In genomic region chr14:123272121-123272520, GRCm38 (mm10) we compare ENCODE assay signal across 10 mouse cellular contexts.
DNase-seq lines count a peak whose midpoint lies in the region; ATAC-seq and TF ChIP-seq lines count a peak whose summit lies in the region.
"Had no signal": no experiment of that assay in that cellular context is flagged by ENCODE, and none has a peak within 500 bp of the region (broad histone marks: within the 10 kb centered on the region; RNA-seq: fewer than 3 reads in every experiment).

No protein-coding gene starts in this region.

- H3K4me3 ChIP-seq in forebrain, embryonic 11.5 days (ENCODE audit: low read depth, low read length) = no peak overlapping the region
- no peak overlapping the region for H3K4me3 ChIP-seq in forebrain, embryonic 10.5 days
- H3K4me3 ChIP-seq in left cerebral cortex, adult 2 months = no peak overlapping the region
- H3K4me3 ChIP-seq in forebrain, embryonic 16.5 days (replicated peaks; ENCODE audit: low read length) = no peak overlapping the region
- H3K4me3 ChIP-seq in liver, embryonic 12.5 days = no peak overlapping the region
- no peak overlapping the region for H3K4me3 ChIP-seq in liver, embryonic 11.5 days (ENCODE audit: low read depth, low read length)

- no peak overlapping the region for H3K27ac ChIP-seq in forebrain, embryonic 11.5 days (ENCODE audit: low read depth, low read length)
- no peak overlapping the region for H3K27ac ChIP-seq in forebrain, embryonic 10.5 days
- H3K27ac ChIP-seq in left cerebral cortex, adult 2 months = no peak overlapping the region
- H3K27ac ChIP-seq in forebrain, embryonic 16.5 days (ENCODE audit: low read length) = no peak overlapping the region
- H3K27ac ChIP-seq in liver, embryonic 12.5 days = no peak overlapping the region
- H3K27ac ChIP-seq in liver, embryonic 11.5 days (ENCODE audit: low read depth, low read length) = no peak overlapping the region

- no peaks in the 10 kb centered on the region for H3K27me3 ChIP-seq in forebrain, embryonic 11.5 days (ENCODE audit: control insufficient read depth, insufficient read depth, low read length)
- H3K27me3 ChIP-seq in forebrain, embryonic 10.5 days (ENCODE audit: poor library complexity, severe bottlenecking) = no peaks in the 10 kb centered on the region
- H3K27me3 ChIP-seq in forebrain, embryonic 16.5 days (replicated peaks; ENCODE audit: control insufficient read depth, insufficient read depth, low read length) = no peaks in the 10 kb centered on the region
- H3K27me3 ChIP-seq in liver, embryonic 12.5 days (replicated peaks) = no peaks in the 10 kb centered on the region
- no peaks in the 10 kb centered on the region for H3K27me3 ChIP-seq in liver, embryonic 11.5 days (replicated peaks; ENCODE audit: control insufficient read depth, insufficient read depth, low read length)

- DNase-seq in forebrain, embryonic 11.5 days (ENCODE audit: low spot score) = no peak
- no peak for DNase-seq in forebrain, embryonic 10.5 days (ENCODE audit: extremely low spot score, low spot score)
- DNase-seq in left cerebral cortex, adult 2 months (ENCODE audit: extremely low spot score in 1 of 2, low spot score in 2 of 2) = no peak
- DNase-seq in left cerebral cortex, postnatal 4 days = no peak
- peak; percentile 11 for DNase-seq in MN1 (ENCODE audit: low spot score)
- DNase-seq in liver, embryonic 11.5 days (ENCODE audit: low spot score) = no peak
- DNase-seq: kidney, adult 2 months; lung, postnatal 4 days had no signal

- no peaks in the 10 kb centered on the region for H3K4me1 ChIP-seq in forebrain, embryonic 11.5 days (replicated peaks; ENCODE audit: control insufficient read depth, insufficient read depth, low read length)
- H3K4me1 ChIP-seq in forebrain, embryonic 10.5 days = no peaks in the 10 kb centered on the region
- no peaks in the 10 kb centered on the region for H3K4me1 ChIP-seq in forebrain, embryonic 16.5 days (replicated peaks; ENCODE audit: control insufficient read depth, insufficient read depth, low read length)
- H3K4me1 ChIP-seq in liver, embryonic 12.5 days = no peaks in the 10 kb centered on the region
- no peaks in the 10 kb centered on the region for H3K4me1 ChIP-seq in liver, embryonic 11.5 days (replicated peaks; ENCODE audit: control insufficient read depth, insufficient read depth, low read length)

- H3K9me3 ChIP-seq in forebrain, embryonic 11.5 days (ENCODE audit: control insufficient read depth, low read length) = no peaks in the 10 kb centered on the region
- no peaks in the 10 kb centered on the region for H3K9me3 ChIP-seq in forebrain, embryonic 10.5 days
- no peaks in the 10 kb centered on the region; the same call in 1 of the 2 replicates for H3K9me3 ChIP-seq in forebrain, embryonic 16.5 days (ENCODE audit: control insufficient read depth, low read length)
- no peaks in the 10 kb centered on the region for H3K9me3 ChIP-seq in liver, embryonic 12.5 days (replicated peaks)
- H3K9me3 ChIP-seq in liver, embryonic 11.5 days (ENCODE audit: control insufficient read depth, low read length) = no peaks in the 10 kb centered on the region

- no peak overlapping the region for H3K9ac ChIP-seq in forebrain, embryonic 11.5 days (ENCODE audit: low read length)
- H3K9ac ChIP-seq in forebrain, embryonic 16.5 days (replicated peaks; ENCODE audit: low read depth, low read length) = no peak overlapping the region
- no peak overlapping the region for H3K9ac ChIP-seq in liver, embryonic 12.5 days
- no peak overlapping the region for H3K9ac ChIP-seq in liver, embryonic 11.5 days (ENCODE audit: low read depth, low read length)

- intact Hi-C loops in left cerebral cortex, adult 2 months (cut with DNase I) = loop anchor here (10.0 kb wide), 1 partner anchor 1047 kb away; no protein-coding TSS in a partner anchor
- intact Hi-C loops in left cerebral cortex, postnatal 4 days (cut with DNase I) = no loop called here

- peak; percentile 66 for TF ChIP-seq CTCF in left cerebral cortex, adult 2 months (IDR thresholded peaks at IDR 0.05)

- H3K36me3 ChIP-seq in forebrain, embryonic 11.5 days (ENCODE audit: control insufficient read depth, insufficient read depth, low read length) = no peaks in the 10 kb centered on the region
- H3K36me3 ChIP-seq in forebrain, embryonic 10.5 days (replicated peaks) = no peaks in the 10 kb centered on the region
- H3K36me3 ChIP-seq in forebrain, embryonic 16.5 days (ENCODE audit: control insufficient read depth, insufficient read depth) = no peaks in the 10 kb centered on the region
- no peaks in the 10 kb centered on the region for H3K36me3 ChIP-seq in liver, embryonic 12.5 days
- H3K36me3 ChIP-seq in liver, embryonic 11.5 days (ENCODE audit: control insufficient read depth, insufficient read depth, low read length) = no peaks in the 10 kb centered on the region

- no peak overlapping the region for H3K4me2 ChIP-seq in forebrain, embryonic 11.5 days (ENCODE audit: low read depth, low read length, severe bottlenecking)
- H3K4me2 ChIP-seq in forebrain, embryonic 16.5 days (ENCODE audit: low read length) = no peak overlapping the region
- H3K4me2 ChIP-seq in liver, embryonic 12.5 days = no peak overlapping the region
- no peak overlapping the region for H3K4me2 ChIP-seq in liver, embryonic 11.5 days

- 0 out of 2 replicates have a peak, but pooled peaks have one; percentile 49 for ATAC-seq in forebrain, embryonic 11.5 days (replicated peaks; ENCODE audit: low FRiP score)
- peak; percentile 81 for ATAC-seq in forebrain, embryonic 16.5 days
- no peak for ATAC-seq in liver, embryonic 12.5 days
- no peak for ATAC-seq in liver, embryonic 11.5 days (replicated peaks; ENCODE audit: low FRiP score)

- 84% methylated on average over 2 of the region's 2 CpGs for WGBS in forebrain, embryonic 11.5 days
- 87% methylated on average over 2 of the region's 2 CpGs for WGBS in forebrain, embryonic 10.5 days
- 63% methylated on average over 2 of the region's 2 CpGs for WGBS in forebrain, embryonic 16.5 days
- WGBS in liver, embryonic 12.5 days (ENCODE audit: insufficient replicate concordance) = 48% methylated on average over 2 of the region's 2 CpGs
- WGBS in liver, embryonic 11.5 days = 78% methylated on average over 2 of the region's 2 CpGs

Comparison
In these comparisons a context has a peak if more than half of its experiments do, and no peak if none do; other contexts are left out.
1. ATAC-seq: peak in forebrain, embryonic 11.5 days (single experiment) and forebrain, embryonic 16.5 days (single experiment); none in liver, embryonic 12.5 days (single experiment) and liver, embryonic 11.5 days (single experiment).